Mouse (Mus musculus): ENCODE measurements at regions not wholly inside any gene's neighbourhood (a gene's known extent, or its start where the extent isn't known, plus 50 kb on each side); places are given as distances from the start of the nearest gene placed in this dataset.
"Not testable (repeated sequence)": the region's sequence is repeated elsewhere in the genome, so short reads cannot be mapped to it uniquely, and the experiment has no call there.

DNA sequence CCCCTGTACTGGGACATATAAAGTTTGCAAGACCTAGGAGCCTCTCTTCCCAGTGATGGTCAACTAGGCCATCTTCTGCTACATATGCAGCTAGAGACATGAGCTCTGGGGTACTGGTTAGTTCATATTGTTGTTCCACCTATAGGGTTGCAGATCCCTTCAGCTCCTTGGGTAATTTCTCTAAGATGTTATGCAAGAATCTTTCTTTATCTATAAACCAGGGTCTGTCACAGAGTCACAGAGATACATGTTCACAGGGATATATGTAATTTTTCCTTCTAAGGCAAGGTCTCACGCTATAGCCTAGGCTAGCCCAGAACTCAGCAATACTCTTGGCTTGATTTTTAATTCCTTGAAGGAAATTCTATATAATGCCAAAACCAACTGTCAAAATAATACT, 56.9 kb downstream of the Zfp36l1 start:
- H3K4me3 ChIP-seq; DNase-seq; H3K79me2 ChIP-seq (replicated peaks; ENCODE audit: control insufficient read depth, insufficient read depth, low read length); H3K36me3 ChIP-seq (ENCODE audit: control insufficient read depth, insufficient read depth, low read length); intact Hi-C loops (cut with DNase I); H3K27ac ChIP-seq; H3K27me3 ChIP-seq (ENCODE audit: control insufficient read depth, insufficient read depth, low read length); H3K9ac ChIP-seq (ENCODE audit: low read depth, low read length): not testable (repeated sequence)
- peaks cover 14% of the 10 kb centered on the region for H3K4me1 ChIP-seq (ENCODE audit: control insufficient read depth, insufficient read depth, low read length)
- 95% methylated on average over 1 of the region's 1 CpGs for WGBS

DNA sequence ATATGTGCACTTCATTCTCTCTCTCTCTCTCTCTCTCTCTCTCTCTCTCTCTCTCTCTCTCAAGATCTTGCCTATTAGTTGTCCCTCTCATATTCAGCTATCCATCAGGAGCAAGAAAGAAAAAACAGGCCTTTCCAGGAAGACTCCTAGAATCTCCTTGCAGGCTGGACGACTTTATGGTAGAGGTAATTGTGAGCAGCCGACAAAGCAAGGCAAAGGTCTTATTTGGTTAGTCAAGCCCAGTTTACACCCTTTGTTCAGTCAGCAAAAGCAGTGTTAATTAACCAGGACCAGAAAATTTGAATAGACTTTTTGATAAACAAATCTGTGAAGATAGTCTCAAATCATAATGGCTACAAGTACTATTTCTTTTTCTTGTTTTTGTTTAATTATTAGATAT, 57.4 kb downstream of the Zfp36l1 start:
- peaks cover 13% of the 10 kb centered on the region for H3K4me1 ChIP-seq (ENCODE audit: control insufficient read depth, insufficient read depth, low read length)
- H3K27me3 ChIP-seq (ENCODE audit: control insufficient read depth, insufficient read depth, low read length) = no peaks in the 10 kb centered on the region
- WGBS = 88% methylated on average over 2 of the region's 2 CpGs
- H3K79me2 ChIP-seq (replicated peaks; ENCODE audit: control insufficient read depth, insufficient read depth, low read length) = no peaks in the 10 kb centered on the region
- DNase-seq = no peak
- H3K36me3 ChIP-seq (ENCODE audit: control insufficient read depth, insufficient read depth, low read length) = peaks cover 8% of the 10 kb centered on the region; the same call in 1 of the 2 replicates
- H3K27ac ChIP-seq = no peak overlapping the region
- H3K4me3 ChIP-seq = no peak overlapping the region
- H3K9ac ChIP-seq (ENCODE audit: low read depth, low read length) = no peak overlapping the region
- TF ChIP-seq EP300 (IDR thresholded peaks at IDR 0.05; ENCODE audit: insufficient read depth, low read depth, low read length) = no peak
- no peak for TF ChIP-seq POLR2A (IDR thresholded peaks at IDR 0.05; ENCODE audit: insufficient read depth, low read depth, low read length)
- TF ChIP-seq CTCF (IDR thresholded peaks at IDR 0.05) = no peak
- intact Hi-C loops (cut with DNase I) = no loop called here

DNA sequence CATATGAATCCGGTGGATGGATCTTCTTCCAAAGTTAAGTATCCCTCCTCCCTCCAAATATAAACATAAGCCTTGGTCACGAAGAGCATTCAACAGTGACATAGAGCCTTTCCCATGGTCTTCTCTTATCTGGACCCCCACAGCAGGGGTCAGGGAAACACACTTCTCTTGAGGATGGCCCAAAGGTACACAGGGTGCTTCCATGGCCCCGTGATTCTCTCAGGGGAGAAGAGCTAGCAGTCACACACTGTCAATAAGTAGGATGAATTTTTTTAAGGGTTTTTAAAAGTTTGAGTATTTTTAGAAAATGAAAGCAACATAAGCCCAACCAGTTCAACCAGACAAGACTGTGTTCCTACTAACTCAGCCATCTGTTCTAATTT, 58.2 kb downstream of the Zfp36l1 start:
- H3K79me2 ChIP-seq (replicated peaks; ENCODE audit: control insufficient read depth, insufficient read depth, low read length) = no peaks in the 10 kb centered on the region
- no peak for DNase-seq
- H3K27me3 ChIP-seq (ENCODE audit: control insufficient read depth, insufficient read depth, low read length) = no peaks in the 10 kb centered on the region
- H3K4me1 ChIP-seq (ENCODE audit: control insufficient read depth, insufficient read depth, low read length) = peaks cover 6% of the 10 kb centered on the region
- peak overlapping the region; percentile 18; the same call in 1 of the 2 replicates for H3K27ac ChIP-seq
- H3K36me3 ChIP-seq (ENCODE audit: control insufficient read depth, insufficient read depth, low read length) = peaks cover 4% of the 10 kb centered on the region; the same call in 1 of the 2 replicates
- no peak overlapping the region for H3K4me3 ChIP-seq
- 78% methylated on average over 3 of the region's 3 CpGs for WGBS
- intact Hi-C loops (cut with DNase I) = no loop called here
- TF ChIP-seq POLR2A (IDR thresholded peaks at IDR 0.05; ENCODE audit: insufficient read depth, low read depth, low read length) (no peak), EP300 (IDR thresholded peaks at IDR 0.05; ENCODE audit: insufficient read depth, low read depth, low read length) (no peak), CTCF (IDR thresholded peaks at IDR 0.05) (no peak)
- no peak overlapping the region for H3K9ac ChIP-seq (ENCODE audit: low read depth, low read length)

DNA sequence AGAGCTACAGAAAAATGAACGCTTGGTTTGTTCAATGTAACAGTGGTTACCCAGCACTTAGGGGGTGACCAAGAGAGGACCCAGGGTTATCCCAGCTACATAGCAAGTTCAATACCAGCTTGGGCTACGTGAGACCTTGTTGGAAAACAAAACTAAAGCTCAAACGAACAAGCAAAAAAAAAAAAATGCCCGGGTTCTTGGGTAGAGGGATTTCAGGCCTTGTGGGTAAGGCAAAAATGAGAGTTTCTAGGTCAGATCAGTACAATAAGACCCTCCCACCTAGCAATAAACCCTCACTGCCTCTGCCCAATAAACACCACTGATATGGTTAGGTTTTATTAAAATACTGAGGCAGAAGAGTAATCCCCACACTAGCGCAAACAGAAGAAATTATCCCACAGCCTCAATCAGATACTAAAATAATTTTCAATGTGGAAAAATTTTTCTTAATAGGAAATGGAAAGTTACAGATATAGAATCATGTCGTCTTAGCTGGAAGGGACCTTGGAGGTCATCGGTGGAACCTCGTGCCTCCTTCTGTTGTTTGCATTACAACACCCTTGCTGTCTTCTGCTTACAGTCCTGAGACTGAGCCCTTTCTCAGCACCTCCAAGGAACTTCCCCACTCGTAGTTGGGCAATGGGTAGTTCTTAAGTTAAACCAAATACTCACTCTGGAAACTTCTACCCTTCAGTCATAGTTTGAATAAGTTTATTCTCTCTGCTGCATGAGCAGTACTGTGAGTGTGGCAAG, 58.7 kb downstream of the Zfp36l1 start:
- Histone ChIP-seq H3K4me1 (ENCODE audit: control insufficient read depth, insufficient read depth, low read length) (peaks cover 6% of the 10 kb centered on the region), H3K27me3 (ENCODE audit: control insufficient read depth, insufficient read depth, low read length) (no peaks in the 10 kb centered on the region), H3K9ac (ENCODE audit: low read depth, low read length) (no peak overlapping the region), H3K79me2 (replicated peaks; ENCODE audit: control insufficient read depth, insufficient read depth, low read length) (no peaks in the 10 kb centered on the region), H3K27ac (peak overlapping the region; percentile 18; the same call in 1 of the 2 replicates), H3K36me3 (ENCODE audit: control insufficient read depth, insufficient read depth, low read length) (peaks cover 4% of the 10 kb centered on the region; the same call in 1 of the 2 replicates), H3K4me3 (no peak overlapping the region)
- no peak for TF ChIP-seq POLR2A (IDR thresholded peaks at IDR 0.05; ENCODE audit: insufficient read depth, low read depth, low read length)
- no peak for TF ChIP-seq CTCF (IDR thresholded peaks at IDR 0.05)
- TF ChIP-seq EP300 (IDR thresholded peaks at IDR 0.05; ENCODE audit: insufficient read depth, low read depth, low read length) = no peak
- no peak for DNase-seq
- 83% methylated on average over 9 of the region's 9 CpGs for WGBS
- intact Hi-C loops (cut with DNase I) = no loop called here

DNA sequence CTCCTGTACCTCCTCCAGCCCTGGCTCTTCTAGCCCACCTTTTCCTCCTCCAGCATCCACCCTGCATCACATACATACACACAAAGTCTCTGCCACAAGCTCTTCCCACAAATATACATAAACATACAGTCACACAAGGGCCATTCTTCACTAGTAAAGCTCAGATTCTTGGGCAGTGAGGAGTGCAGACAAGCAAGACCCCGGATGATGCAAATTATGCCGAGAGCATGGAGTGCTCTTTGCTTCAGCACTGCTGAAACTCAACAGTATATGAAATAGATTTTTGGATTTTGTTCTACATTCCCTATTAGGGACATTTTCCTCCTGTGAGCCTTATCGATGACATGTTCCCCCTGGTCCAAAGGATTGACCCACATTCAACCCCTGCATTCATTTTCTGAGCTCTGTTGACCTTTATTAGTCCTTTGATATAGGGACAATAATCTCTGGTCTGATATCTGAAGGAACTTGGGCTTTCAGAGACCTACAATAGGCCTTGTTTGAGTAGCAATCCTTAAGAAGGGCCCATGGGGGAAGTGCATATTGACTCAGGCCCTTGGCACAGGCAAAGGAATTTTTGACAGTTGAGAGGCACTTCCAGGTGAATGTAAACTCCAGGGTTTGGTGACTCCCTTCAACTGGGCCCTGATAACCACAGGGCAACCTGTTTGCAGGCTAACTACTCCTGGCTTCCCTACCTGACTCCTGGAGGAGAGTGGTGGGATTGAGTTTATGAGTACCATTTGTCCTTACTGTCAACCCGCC, 64.4 kb downstream of the Zfp36l1 start:
- 95% methylated on average over 4 of the region's 4 CpGs for WGBS
- Histone ChIP-seq H3K4me1 (ENCODE audit: control insufficient read depth, insufficient read depth, low read length) (peaks cover 7% of the 10 kb centered on the region), H3K9ac (ENCODE audit: low read depth, low read length) (no peak overlapping the region), H3K36me3 (ENCODE audit: control insufficient read depth, insufficient read depth, low read length) (peaks cover 4% of the 10 kb centered on the region), H3K27ac (no peak overlapping the region), H3K79me2 (replicated peaks; ENCODE audit: control insufficient read depth, insufficient read depth, low read length) (no peaks in the 10 kb centered on the region), H3K4me3 (no peak overlapping the region), H3K27me3 (ENCODE audit: control insufficient read depth, insufficient read depth, low read length) (no peaks in the 10 kb centered on the region)
- intact Hi-C loops (cut with DNase I) = no loop called here
- no peak for DNase-seq
- TF ChIP-seq POLR2A (IDR thresholded peaks at IDR 0.05; ENCODE audit: insufficient read depth, low read depth, low read length) (no peak), EP300 (IDR thresholded peaks at IDR 0.05; ENCODE audit: insufficient read depth, low read depth, low read length) (no peak), CTCF (IDR thresholded peaks at IDR 0.05) (no peak)

All from heart, adult 2 months (tissue).